Mouse (Mus musculus) embryo, embryonic 9.5 days (tissue): ENCODE measurements around the gene Phf21a.

Experiments used
- DNase-seq: peaks from one replicate; pipeline ENCODE4 v3.0.0-alpha.2; 2017; ENCODE audit errors: extremely low spot score

The Phf21a gene

GRCm38 (mm10) chr2:92360893-92361292 lies 268.0 kb downstream of the Phf21a start:
- DNase-seq: no peak

- DNase-seq: no peak
These were observed 268.9 kb downstream of the Phf21a start for GRCm38 (mm10) chr2:92361795-92362194.

GRCm38 (mm10) chr2:92362571-92363228 lies 269.8 kb downstream of the Phf21a start:
- DNase-seq: no peak

DNA sequence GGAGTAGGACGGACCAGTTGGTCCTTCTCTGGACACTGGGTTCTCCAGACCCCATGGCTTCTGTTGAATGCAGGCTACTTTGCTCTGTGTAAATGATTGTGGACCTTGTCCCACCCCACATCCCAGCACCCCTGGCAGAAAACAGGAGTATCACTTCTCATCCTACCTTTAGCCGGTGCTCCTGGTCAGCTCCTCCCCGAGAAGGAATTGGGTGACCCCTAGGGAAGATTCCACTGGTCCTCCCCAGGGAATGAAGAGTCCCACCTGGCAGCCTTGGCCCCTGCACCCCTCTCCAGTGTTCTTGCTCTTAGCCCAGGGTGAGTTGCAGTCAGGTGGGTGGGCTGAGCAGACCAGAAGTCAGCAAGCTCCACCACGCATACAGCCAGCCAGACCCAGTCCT lies 271.2 kb downstream of the Phf21a start:
- DNase-seq: no peak

GRCm38 (mm10) chr2:92365568-92365967 lies 272.7 kb downstream of the Phf21a start:
- no peak for DNase-seq

DNA sequence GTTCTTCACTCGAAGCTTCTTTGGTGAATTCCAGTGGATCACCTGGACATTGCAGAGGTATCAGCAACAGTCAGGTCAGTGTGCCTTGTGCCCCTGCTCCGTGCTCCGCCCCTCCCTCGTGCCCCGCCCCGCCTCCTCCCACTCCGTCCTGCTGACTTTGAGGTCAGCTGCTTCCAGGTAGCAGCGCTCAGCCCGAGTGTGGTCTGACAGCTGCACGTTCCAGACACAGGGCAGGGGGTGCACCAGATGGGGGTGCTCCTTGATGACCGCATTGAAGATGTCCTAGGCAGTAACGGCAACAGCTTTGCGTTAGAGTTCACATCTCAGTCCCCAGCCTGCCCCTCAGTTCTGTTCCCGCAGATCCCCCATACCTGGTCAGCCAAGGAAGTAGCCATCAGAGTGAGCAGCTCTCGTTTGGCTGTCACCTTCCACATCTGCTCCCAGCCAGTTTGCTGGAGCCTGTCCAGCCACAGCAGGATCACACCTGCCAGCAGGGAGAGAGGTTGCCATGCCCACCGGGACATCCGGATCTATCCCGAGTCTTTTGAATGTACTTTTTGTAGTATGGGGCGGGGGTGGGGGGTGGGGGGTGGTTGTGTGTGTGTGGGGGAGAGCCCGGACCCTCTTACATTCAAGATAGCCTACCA lies 274.6 kb downstream of the Phf21a start:
- DNase-seq: no peak

- no peak for DNase-seq
These were observed 277.5 kb downstream of the Phf21a start for GRCm38 (mm10) chr2:92370375-92370774.

DNA sequence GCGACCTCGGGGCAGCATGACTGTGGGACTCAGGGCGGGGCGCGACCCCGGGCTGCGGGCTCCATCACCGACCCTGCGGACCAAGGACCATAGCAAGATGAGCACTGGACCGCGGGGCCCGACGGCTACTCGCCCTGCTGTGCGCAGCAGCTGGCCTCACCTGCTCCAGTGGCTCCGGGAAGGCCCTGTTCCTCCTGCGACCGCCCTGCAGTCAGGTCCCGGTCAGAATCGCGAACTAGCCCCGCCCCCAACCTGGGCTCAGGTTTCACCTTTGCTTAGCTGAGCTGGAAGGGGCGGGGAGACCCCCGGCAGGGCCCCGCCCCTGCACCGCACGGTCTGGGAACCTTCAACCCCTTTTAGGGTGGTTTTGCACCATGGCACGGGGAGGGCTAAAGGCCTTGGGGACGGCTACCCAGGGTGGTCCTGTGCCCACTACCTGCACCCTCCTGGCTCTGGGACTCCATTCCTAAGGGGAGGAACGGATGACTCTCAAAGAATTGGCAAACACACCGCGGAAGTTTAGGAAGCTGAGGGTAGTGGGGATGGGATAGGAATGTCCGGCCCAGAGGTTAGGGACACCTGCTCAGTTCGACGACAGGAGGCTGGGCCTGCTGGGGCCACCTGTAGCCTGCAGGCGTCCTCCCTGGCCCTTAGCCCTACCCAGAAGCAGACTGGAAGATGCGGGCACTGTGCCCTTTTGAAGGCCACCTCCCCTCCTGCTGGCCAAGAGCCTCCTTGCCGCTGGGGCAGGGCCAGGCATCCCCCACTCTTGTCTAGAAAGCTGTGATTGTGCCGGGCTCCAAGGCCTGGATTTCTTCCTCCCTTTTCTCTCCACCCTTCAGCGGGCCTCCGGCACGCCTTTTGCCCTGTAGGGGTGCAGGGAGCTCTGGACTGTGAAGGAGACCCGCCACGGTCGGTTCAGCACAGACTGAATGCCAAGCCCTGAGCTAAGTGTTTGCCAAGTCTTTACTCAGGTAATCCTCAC lies 278.2 kb downstream of the Phf21a start:
- DNase-seq: peak; percentile 78

GRCm38 (mm10) chr2:92371971-92372690 lies 279.2 kb downstream of the Phf21a start:
- peak; percentile 68 for DNase-seq

- no peak for DNase-seq
These were observed 280.0 kb downstream of the Phf21a start for GRCm38 (mm10) chr2:92372767-92373436.

- DNase-seq: no peak
These were observed 280.5 kb downstream of the Phf21a start for GRCm38 (mm10) chr2:92373437-92373813.

- peak; percentile 48 for DNase-seq
These were observed 281.6 kb downstream of the Phf21a start, which contains the start of the genes Pex16 and Large2 for GRCm38 (mm10) chr2:92374514-92374913. TSS of gene Pex16 (plus strand) at chr2:92374676. TSS of gene Large2 (minus strand) at chr2:92374869.

- peak; percentile 92 for DNase-seq
These were observed 282.2 kb downstream of the Phf21a start for GRCm38 (mm10) chr2:92375099-92375623.

- DNase-seq: no peak
These were observed 282.9 kb downstream of the Phf21a start for GRCm38 (mm10) chr2:92375788-92376187.

DNA sequence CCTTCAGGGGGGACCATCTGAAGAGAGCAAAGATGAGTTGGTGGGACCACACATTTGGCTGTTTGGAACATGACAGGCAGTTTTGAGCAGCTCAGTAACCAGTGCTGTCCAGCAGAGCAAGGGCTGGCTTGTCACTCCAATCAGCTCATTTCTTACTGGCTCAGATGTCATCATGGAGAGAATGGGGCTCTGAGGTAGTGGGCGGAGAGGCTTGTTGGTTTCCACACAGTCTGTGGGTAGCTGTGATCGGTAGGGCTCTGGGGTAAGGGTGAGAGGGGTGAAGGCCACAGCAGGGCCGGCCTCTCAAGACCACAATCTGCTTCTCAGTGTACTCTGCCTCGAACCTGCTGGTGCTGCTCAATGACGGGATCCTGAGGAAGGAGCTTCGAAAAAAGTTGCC lies 283.4 kb downstream of the Phf21a start:
- no peak for DNase-seq

- DNase-seq: no peak
These were observed 284.4 kb downstream of the Phf21a start for GRCm38 (mm10) chr2:92377320-92377719.

DNA sequence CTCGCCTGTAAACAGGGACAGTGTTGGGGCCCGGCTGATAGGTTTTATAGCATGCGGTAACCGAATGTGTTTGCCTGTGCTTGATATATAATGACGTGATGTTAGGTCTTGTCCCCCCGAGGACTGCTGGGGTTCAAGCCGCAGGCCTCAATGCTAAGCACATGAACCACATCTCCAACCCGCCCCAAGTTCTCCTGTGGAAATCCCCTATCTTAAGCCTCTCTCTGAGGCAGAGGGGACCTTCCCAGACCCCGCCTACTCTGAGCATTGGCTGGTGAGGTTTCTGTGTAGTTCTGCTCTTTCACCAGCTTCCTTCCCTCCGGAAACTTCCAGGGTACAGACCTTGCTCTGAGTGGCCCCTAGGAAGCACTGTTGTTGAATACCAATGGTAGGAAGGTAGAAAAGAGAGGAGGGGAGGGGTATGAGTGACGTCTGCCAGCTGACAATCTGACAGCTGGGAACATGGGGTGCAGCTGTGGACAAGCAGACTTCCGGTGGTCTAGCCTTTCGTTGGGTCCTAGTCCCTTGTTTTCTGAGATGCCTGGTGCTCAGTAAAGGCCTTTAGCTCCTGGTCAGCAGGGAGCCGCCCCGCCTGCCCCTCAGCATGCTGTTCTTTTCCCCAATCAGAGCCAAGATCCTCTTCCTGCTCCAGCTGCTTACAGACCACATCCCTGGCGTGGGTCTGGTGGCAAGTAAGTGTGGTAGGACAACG lies 287.0 kb downstream of the Phf21a start:
- no peak for DNase-seq

DNA sequence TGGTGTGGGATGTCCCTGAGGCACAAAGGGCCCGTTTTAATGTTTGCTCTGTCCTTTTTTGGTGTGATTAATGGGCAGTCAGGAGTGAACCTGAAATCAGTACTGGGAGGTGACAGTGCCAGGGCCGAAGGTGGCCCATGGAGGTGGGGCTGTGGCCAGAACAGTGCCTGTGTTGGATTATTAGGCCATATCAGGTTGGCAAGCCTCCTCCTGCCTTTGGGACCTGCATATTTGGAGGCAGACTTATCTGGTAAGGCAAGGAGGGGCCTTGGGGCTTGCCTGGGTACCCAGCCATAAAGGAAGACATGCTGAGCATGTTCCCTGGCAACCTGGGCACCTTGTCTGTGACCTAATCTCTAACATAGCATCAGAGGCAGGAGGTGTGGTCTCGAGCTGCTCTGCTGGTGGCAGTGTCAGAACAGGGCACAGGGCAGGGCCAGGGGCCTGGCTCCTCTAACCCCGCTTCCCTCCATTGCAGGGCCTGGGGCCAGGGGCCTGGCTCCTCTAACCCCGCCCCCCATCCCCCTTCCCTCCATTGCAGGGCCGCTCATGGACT lies 287.7 kb downstream of the Phf21a start:
- DNase-seq: no peak

DNA sequence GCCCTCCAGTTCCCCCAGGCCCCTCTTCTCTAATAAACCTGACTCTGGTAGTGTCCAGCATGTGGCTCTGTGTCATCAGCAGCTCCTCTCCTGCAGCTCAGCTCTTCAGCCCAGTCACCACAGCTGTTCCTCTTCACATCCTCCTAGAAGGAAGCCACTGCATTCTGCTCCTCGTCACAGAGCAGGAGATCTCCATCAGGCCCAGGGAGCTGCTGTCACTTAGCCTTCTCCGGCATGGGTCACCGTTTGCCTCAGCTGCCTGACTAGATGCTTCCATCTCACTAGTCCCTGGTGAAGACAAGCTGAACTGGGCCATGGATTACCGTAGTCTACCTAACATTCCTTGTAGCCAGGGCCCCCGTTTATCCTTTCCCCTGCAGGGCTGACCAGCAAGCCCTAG lies 288.2 kb downstream of the Phf21a start:
- no peak for DNase-seq
